Mouse (Mus musculus) cerebellum, adult 2 months (tissue): ENCODE measurements around the gene Tnfrsf4. TPM values are rescaled to one million over a fixed set of nuclear protein-coding genes. Genes with fewer than 3 reads are reported as not detected.

ENCODE experiments used
- DNase-seq, 2 experiments: peaks; one replicate each; pipeline ENCODE4 v3.0.0; 2021
- H3K27ac ChIP-seq: fragments of 200-500 bp; 2 replicates; pipeline ENCODE4 v1.5.1; 2012; ENCODE audit warnings: low read length, control low read depth, inconsistent platforms; ENCODE audit not compliant: insufficient read depth
- H3K27me3 ChIP-seq: fragments of 200-500 bp; 2 replicates; pipeline ENCODE4 v1.6.1; 2012; ENCODE audit warnings: inconsistent platforms, mild to moderate bottlenecking, low read length, moderate library complexity; ENCODE audit not compliant: control insufficient read depth, insufficient read depth
- H3K4me1 ChIP-seq: fragments of 200-500 bp; 2 replicates; pipeline ENCODE4 v1.6.1; 2011; ENCODE audit warnings: low read length; ENCODE audit not compliant: control insufficient read depth, insufficient read depth
- H3K4me3 ChIP-seq: fragments of 200-500 bp; replicated peaks from 2 replicates; pipeline ENCODE3; 2011; ENCODE audit warnings: mild to moderate bottlenecking, low read depth, low read length, control low read depth; ENCODE audit not compliant: insufficient read depth
- CTCF ChIP-seq: fragments of 200-500 bp; IDR thresholded peaks from 2 replicates; pipeline ENCODE4 v1.5.1; 2011; ENCODE audit warnings: low read depth, mild to moderate bottlenecking, control low read depth, low read length, moderate library complexity, borderline replicate concordance; ENCODE audit not compliant: insufficient read depth
- POLR2A ChIP-seq: fragments of 200-500 bp; IDR thresholded peaks from 2 replicates; pipeline ENCODE4 v1.6.1; 2011; ENCODE audit warnings: low read length, control low read depth, borderline replicate concordance; ENCODE audit not compliant: insufficient read depth
- WGBS: fragments of 180-500 bp; shearing (Covaris S2); methylation state at CpG from one replicate; pipeline ENCODE4 v1.1.7; 2018; 5-methylcytosine and 5-hydroxymethylcytosine counted together
- polyA plus RNA-seq: library from polyadenylated mRNA; depleted of rRNA; stranded (reverse); fragments of >200 nt; gene quantifications from 2 replicates; pipeline ENCODE4 v1.2.3, GENCODE M21; 2012; rRNA removed

The Tnfrsf4 gene
- 3.6 and 5.2 TPM in 2 replicates for polyA plus RNA-seq

DNA sequence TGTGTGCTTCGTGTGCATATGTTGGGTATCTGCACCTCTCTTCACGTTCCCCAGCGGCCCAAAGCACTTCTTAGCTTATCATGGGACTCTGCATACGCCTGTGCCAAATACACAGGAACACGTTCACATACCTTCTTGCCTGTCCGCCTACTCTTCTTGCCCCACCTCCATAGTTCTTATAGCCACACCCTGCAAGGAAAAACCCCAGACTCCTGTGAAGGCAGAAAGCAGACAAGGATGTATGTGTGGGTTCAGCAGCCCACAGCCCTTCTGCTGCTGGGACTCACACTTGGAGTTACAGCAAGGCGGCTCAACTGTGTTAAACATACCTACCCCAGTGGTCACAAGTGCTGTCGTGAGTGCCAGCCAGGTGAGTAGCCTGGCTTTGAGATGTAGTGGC is at the start of gene Tnfrsf4:
Gene Tnfrsf4 (plus strand): TSS at position 207 of the 400 bp plus-strand sequence.
- Histone ChIP-seq H3K27me3 (no peaks in the 10 kb centered on the region), H3K27ac (no peak within 1 kb of the TSS), H3K4me3 (no peak within 1 kb of the TSS), H3K4me1 (no peaks in the 10 kb centered on the region)
- no peak for DNase-seq
- WGBS = 88% methylated on average over 8 of the region's 8 CpGs
- no peak for TF ChIP-seq CTCF
- TF ChIP-seq POLR2A = no peak

DNA sequence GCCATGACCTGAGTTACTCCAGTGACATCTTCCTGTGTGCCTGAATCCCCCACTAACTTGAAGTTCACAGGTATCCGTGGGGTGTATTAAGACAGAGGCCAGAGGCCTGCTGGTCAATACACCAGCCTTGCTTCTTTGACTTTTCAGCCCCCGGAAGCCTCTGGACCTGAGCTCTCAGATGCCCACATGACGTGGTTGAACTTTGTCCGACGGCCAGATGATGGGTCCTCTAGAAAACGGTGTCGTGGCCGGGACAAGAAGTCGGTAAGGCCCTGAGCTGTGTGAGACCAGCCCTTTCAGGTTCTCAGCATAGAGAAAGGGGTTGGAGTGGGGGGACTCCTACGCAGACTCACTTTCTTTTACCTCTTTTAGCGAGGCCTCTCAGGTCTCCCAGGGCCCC is 49.2 kb upstream of the Tnfrsf4 start:
- TF ChIP-seq POLR2A = no peak
- no peak for TF ChIP-seq CTCF
- H3K27ac ChIP-seq = no peak overlapping the region
- DNase-seq = no peak
- H3K27me3 ChIP-seq = no peaks in the 10 kb centered on the region
- peaks cover 4% of the 10 kb centered on the region; the same call in 1 of the 2 replicates for H3K4me1 ChIP-seq
- 89% methylated on average over 11 of the region's 11 CpGs for WGBS
- no peak overlapping the region for H3K4me3 ChIP-seq

DNA sequence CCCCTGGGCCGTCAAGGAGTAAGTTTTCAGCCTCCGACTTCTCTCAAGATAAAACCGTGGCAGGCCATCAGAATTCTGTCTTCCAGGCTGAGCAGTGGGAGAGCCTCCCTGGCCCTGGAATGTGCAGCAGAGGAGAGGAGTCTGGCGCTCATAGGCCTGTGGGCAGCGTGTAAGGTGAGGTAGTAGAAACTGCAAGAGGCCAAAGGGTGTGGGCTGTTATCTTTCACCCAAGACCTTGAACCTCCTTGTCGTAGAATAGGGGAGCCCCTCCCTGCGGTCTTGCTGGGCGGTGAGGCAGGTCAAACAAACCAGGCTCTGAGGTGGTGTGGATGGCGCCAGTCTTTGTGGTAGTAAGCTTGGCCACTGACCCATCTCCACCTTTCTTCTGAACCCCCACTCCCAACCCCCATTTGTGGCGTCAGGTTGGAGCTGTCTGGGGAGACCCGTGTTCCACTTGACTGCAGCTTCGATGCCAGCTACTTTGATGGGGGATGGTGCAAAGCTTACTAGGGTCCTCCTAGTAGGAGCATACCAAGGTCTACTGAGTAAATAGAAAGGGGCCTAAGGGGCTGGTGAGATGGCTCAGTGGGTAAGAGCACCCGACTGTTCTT is 44.5 kb upstream of the Tnfrsf4 start:
- Histone ChIP-seq H3K27me3 (no peaks in the 10 kb centered on the region), H3K27ac (no peak overlapping the region), H3K4me3 (no peak overlapping the region), H3K4me1 (no peaks in the 10 kb centered on the region)
- DNase-seq = no peak
- 85% methylated on average over 13 of the region's 13 CpGs for WGBS
- TF ChIP-seq CTCF (no peak), POLR2A (no peak)

DNA sequence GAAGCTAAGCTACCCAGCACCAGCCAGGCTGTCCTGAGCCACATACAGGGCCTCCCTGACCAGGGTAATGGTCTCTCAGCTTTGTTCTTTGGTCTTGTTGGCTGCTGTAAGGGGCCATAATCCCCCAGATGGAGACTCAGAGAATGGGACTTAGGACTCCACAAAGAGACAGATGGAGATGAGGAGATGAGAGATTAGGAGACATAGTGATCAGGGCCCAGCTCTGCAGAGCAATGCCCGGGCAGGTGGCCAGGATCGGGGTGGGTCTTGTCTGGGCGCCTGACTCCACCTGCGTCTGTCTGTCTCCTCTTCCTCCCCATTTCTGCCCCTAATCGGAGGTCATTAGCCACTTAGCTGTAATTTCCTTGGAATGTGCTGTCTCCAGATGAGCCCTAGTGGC is 43.4 kb upstream of the Tnfrsf4 start:
- TF ChIP-seq CTCF (no peak), POLR2A (no peak)
- WGBS = 50% methylated on average over 5 of the region's 5 CpGs
- no peak overlapping the region for H3K27ac ChIP-seq
- H3K4me1 ChIP-seq = no peaks in the 10 kb centered on the region
- H3K4me3 ChIP-seq = no peak overlapping the region
- no peaks in the 10 kb centered on the region for H3K27me3 ChIP-seq
- no peak for DNase-seq

DNA sequence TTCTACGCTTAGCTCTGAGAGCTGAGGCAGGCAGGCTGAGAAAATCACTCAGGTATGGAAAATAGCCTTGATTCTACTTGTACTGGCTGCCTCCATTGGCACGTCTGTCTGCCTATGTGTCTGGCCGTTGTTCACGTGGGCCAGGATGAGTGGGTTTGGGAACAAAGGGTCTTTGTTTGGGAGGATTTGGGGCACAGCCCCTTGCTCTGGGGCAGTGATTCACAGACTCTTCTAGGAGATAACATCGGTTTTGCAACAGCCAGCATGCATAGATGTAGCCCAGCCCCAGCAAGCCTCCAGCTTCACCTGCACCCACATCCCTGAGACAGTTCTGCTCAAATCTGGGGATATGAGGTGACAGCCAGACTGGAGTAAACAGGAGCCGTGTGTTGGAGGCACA is 41.0 kb upstream of the Tnfrsf4 start:
- H3K27ac ChIP-seq = no peak overlapping the region
- no peaks in the 10 kb centered on the region for H3K27me3 ChIP-seq
- 56% methylated on average over 6 of the region's 6 CpGs for WGBS
- no peak for TF ChIP-seq CTCF
- no peak for TF ChIP-seq POLR2A
- DNase-seq = no peak
- no peaks in the 10 kb centered on the region for H3K4me1 ChIP-seq
- H3K4me3 ChIP-seq = no peak overlapping the region

DNA sequence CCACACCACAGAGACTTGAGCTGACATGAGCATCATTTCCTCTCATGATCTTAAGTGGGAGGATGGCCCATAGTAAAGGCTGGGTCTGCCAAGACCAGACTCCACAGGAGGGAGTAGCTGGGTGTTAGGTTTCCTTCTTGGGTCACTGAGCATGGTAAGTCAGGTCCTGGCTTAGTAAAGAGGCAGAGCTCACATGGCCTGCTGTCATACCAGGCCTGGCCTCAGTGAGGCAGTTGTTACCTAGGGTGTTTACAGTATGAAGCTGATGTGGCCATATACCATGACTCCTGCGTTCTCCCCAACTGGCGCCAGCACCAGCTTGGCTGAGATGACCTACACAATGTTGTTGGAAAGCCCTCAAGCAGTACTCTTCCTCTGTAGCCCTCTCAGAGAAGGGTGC is 40.4 kb upstream of the Tnfrsf4 start:
- no peak overlapping the region for H3K27ac ChIP-seq
- no peak for DNase-seq
- no peak for TF ChIP-seq POLR2A
- no peak for TF ChIP-seq CTCF
- 74% methylated on average over 2 of the region's 2 CpGs for WGBS
- H3K4me1 ChIP-seq = no peaks in the 10 kb centered on the region
- no peaks in the 10 kb centered on the region for H3K27me3 ChIP-seq
- H3K4me3 ChIP-seq = no peak overlapping the region

DNA sequence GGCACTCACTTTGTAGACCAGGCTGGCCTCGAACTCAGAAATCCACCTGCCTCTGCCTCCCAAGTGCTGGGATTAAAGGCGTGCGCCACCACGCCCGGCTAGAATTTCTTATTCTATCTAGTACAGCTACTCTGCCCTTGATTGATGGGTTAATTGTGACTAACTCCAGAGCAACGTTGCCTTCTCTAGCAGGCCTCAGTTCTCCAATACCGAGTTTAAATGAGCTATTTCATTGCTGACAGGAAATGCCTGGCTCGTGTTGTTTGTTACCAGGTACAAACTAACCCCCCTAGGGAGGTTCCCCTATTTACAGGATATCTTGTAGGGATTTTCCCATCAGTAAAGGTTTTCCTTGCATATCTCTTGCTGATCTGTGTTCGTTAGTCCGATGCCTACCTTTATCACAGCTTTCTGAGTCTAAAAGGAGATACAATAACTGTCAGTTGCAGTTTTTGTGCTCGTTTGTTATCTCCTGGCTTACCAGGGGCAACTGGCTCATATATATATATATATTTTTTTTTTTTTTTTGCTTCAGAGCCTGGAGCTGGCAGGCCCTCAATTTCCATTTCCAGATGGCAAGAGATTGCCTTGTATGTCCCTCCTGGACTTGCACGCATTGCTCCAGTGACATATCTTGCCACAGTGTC is 32.1 kb upstream of the Tnfrsf4 start:
- TF ChIP-seq CTCF (no peak), POLR2A (no peak)
- no peak overlapping the region for H3K4me3 ChIP-seq
- no peaks in the 10 kb centered on the region for H3K4me1 ChIP-seq
- H3K27me3 ChIP-seq = no peaks in the 10 kb centered on the region
- no peak overlapping the region for H3K27ac ChIP-seq
- 74% methylated on average over 12 of the region's 12 CpGs for WGBS
- no peak for DNase-seq

DNA sequence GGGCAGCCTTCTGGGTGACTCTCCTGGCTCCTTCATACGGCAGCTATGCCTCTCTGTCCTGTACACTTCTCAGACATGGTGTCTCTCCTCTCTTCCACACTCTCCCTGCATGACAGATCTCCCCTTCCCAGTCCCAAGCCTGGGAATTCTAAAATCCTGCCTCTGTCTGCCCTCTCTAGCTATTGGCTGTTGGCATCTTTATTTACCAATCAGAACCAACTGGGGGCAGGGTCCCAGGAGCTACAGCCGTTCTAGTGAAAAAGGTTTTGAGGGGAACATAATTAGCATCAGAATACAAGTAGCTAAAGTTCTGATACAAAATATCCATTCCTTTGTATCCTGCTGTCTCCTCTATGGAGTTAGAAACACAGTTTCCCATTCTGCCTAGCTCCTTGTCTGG is 29.9 kb upstream of the Tnfrsf4 start:
- Histone ChIP-seq H3K27me3 (no peaks in the 10 kb centered on the region), H3K4me1 (no peaks in the 10 kb centered on the region), H3K27ac (no peak overlapping the region), H3K4me3 (no peak overlapping the region)
- 17% methylated on average over 2 of the region's 2 CpGs for WGBS
- TF ChIP-seq POLR2A (no peak), CTCF (no peak)
- DNase-seq = no peak
